Mouse (Mus musculus) neural tube, embryonic 14.5 days (tissue): ENCODE data around the gene Rer1. TPM values are rescaled to one million over a fixed set of nuclear protein-coding genes. Genes with fewer than 3 reads are reported as not detected.
A peak's percentile ranks its signal among the peaks of the same experiment; 100 is the strongest.

Experiments used
- ATAC-seq: fragments of 200-750 bp; cut with Nextera tagmentation; 2 replicates; pipeline ENCODE4 v1.8.0; 2017; ENCODE audit warnings: low read depth, mild to moderate bottlenecking, moderate TSS enrichment, moderate library complexity
- H3K27ac ChIP-seq: fragments of 300-500 bp; sonication (generic); 2 replicates; pipeline ENCODE4 v1.5.1; 2014; ENCODE audit warnings: low read depth, mild to moderate bottlenecking, control low read depth, low read length, moderate library complexity, mixed read lengths
- H3K27me3 ChIP-seq: fragments of 300-500 bp; sonication (generic); 2 replicates; pipeline ENCODE4 v1.6.1; 2014; ENCODE audit warnings: low read length; ENCODE audit not compliant: control insufficient read depth, insufficient read depth
- H3K36me3 ChIP-seq: fragments of 300-500 bp; sonication (generic); 2 replicates; pipeline ENCODE4 v1.6.1; 2014; ENCODE audit warnings: low read length, mixed read lengths; ENCODE audit not compliant: control insufficient read depth, insufficient read depth
- H3K4me1 ChIP-seq: fragments of 300-500 bp; sonication (generic); 2 replicates; pipeline ENCODE4 v1.6.1; 2014; ENCODE audit warnings: low read length; ENCODE audit not compliant: control insufficient read depth, insufficient read depth
- H3K4me2 ChIP-seq: fragments of 300-500 bp; sonication (generic); 2 replicates; pipeline ENCODE4 v1.6.1; 2014; ENCODE audit warnings: mild to moderate bottlenecking, low read depth, low read length, control low read depth
- H3K4me3 ChIP-seq: fragments of 300-500 bp; sonication (generic); 2 replicates; pipeline ENCODE4 v1.5.1; 2014; ENCODE audit warnings: low read depth, low read length, control low read depth, mixed read lengths
- H3K9ac ChIP-seq: fragments of 300-500 bp; sonication (generic); replicated peaks from 2 replicates; pipeline ENCODE4 v1.6.1; 2014; ENCODE audit warnings: low read depth, mild to moderate bottlenecking, control low read depth, low read length, mixed read lengths
- H3K9me3 ChIP-seq: fragments of 300-500 bp; sonication (generic); 2 replicates; pipeline ENCODE4 v1.6.1; 2016; ENCODE audit warnings: low read length; ENCODE audit not compliant: control insufficient read depth
- WGBS: fragments of 180-500 bp; shearing (Covaris S2); extraction: QIAGEN DNeasy Blood & Tissue Kit; methylation state at CpG from one replicate; pipeline ENCODE4 v1.1.7; 2014; 5-methylcytosine and 5-hydroxymethylcytosine counted together
- polyA plus RNA-seq: library from polyadenylated mRNA; unstranded; fragments of >200 nt; fragmentation: Nextera tagmentation; extraction: Ambion mirVana; gene quantifications from 2 replicates; pipeline ENCODE4 v1.2.1, GENCODE M21; 2014

The Rer1 gene
- polyA plus RNA-seq, 1 experiment from 2014 or later, result 132 TPM

GRCm38 (mm10) chr4:155024170-155025010, 61.8 kb downstream of the Rer1 start:
- no peak for ATAC-seq
- Histone ChIP-seq H3K27me3 (no peaks in the 10 kb centered on the region), H3K4me3 (no peak overlapping the region), H3K4me1 (peaks cover 10% of the 10 kb centered on the region), H3K27ac (0 out of 2 replicates have a peak overlapping the region, but pooled peaks have one; percentile 36), H3K9ac (no peak overlapping the region), H3K9me3 (no peaks in the 10 kb centered on the region), H3K4me2 (no peak overlapping the region), H3K36me3 (no peaks in the 10 kb centered on the region)
- 71% methylated on average over 11 of the region's 11 CpGs for WGBS

Other genes with a start within 250 kb of the Rer1 start
- 1.1 and 1.3 TPM in 2 replicates for gene Ttc34, start 248.9 kb downstream of the Rer1 start, polyA plus RNA-seq
- 0.40 and 0.50 TPM in 2 replicates for gene Mmel1, start 216.8 kb downstream of the Rer1 start, polyA plus RNA-seq
- gene Fam213b, start 187.2 kb downstream of the Rer1 start, polyA plus RNA-seq, result 51.9 and 64.7 TPM in 2 replicates
- gene Tnfrsf14, start 157.8 kb downstream of the Rer1 start, polyA plus RNA-seq, result not detected in 2 replicates
- 40.9 and 60.1 TPM in 2 replicates for gene Hes5, start 125.5 kb downstream of the Rer1 start, polyA plus RNA-seq
- 36.1 and 37.3 TPM in 2 replicates for gene Pank4, start 122.3 kb downstream of the Rer1 start, polyA plus RNA-seq
- gene Plch2, start 29.6 kb downstream of the Rer1 start, polyA plus RNA-seq, result 10.7 and 16.0 TPM in 2 replicates
- gene Pex10, start 19.4 kb downstream of the Rer1 start, polyA plus RNA-seq, result 6.6 and 8.6 TPM in 2 replicates
- 6.3 and 6.8 TPM in 2 replicates for gene Morn1, start 195 bp upstream of the Rer1 start, polyA plus RNA-seq
- 16.8 and 17.7 TPM in 2 replicates for gene Ski, start 136.2 kb upstream of the Rer1 start, polyA plus RNA-seq
- gene Faap20, start 163.4 kb upstream of the Rer1 start, polyA plus RNA-seq, result 70.8 and 71.5 TPM in 2 replicates